Mouse (Mus musculus) neural tube, embryonic 10.5 days (tissue): Measurements from ENCODE around the gene Igfbpl1.

Source experiments
- DNase-seq: peaks from one replicate; pipeline ENCODE4 v3.0.0-alpha.2; 2017; ENCODE audit warnings: low spot score; ENCODE audit errors: extremely low spot score

The Igfbpl1 gene

GRCm38 (mm10) chr4:45822781-45823575, 3.7 kb downstream of the Igfbpl1 start:
- DNase-seq = no peak

- no peak for DNase-seq
These were observed 4.7 kb downstream of the Igfbpl1 start for GRCm38 (mm10) chr4:45821995-45822394.

- DNase-seq = peak; percentile 75
These were observed 6.5 kb downstream of the Igfbpl1 start for GRCm38 (mm10) chr4:45820074-45820830.

GRCm38 (mm10) chr4:45819208-45819931, 7.4 kb downstream of the Igfbpl1 start:
- peak; percentile 75 for DNase-seq

GRCm38 (mm10) chr4:45818814-45819207, 7.9 kb downstream of the Igfbpl1 start:
- no peak for DNase-seq

- DNase-seq = peak; percentile 67
These were observed 11.2 kb downstream of the Igfbpl1 start for GRCm38 (mm10) chr4:45815542-45815941.

GRCm38 (mm10) chr4:45811250-45811649, 15.5 kb downstream of the Igfbpl1 start:
- no peak for DNase-seq

- no peak for DNase-seq
These were observed 18.7 kb downstream of the Igfbpl1 start for GRCm38 (mm10) chr4:45808034-45808433.

- no peak for DNase-seq
These were observed 23.8 kb downstream of the Igfbpl1 start for GRCm38 (mm10) chr4:45802900-45803299.

GRCm38 (mm10) chr4:45799956-45800537, 26.7 kb downstream of the Igfbpl1 start:
- no peak for DNase-seq

- peak; percentile 75 for DNase-seq
These were observed 27.8 kb downstream of the Igfbpl1 start, which contains the start of gene Aldh1b1 for GRCm38 (mm10) chr4:45798964-45799363. Gene Aldh1b1 (plus strand): TSS chr4:45799022.

- no peak for DNase-seq
These were observed 30.0 kb downstream of the Igfbpl1 start for GRCm38 (mm10) chr4:45796760-45797159.

- DNase-seq = peak; percentile 71
These were observed 31.4 kb downstream of the Igfbpl1 start for GRCm38 (mm10) chr4:45795191-45795811.

GRCm38 (mm10) chr4:45790018-45790417, 36.7 kb downstream of the Igfbpl1 start:
- DNase-seq = no peak

- no peak for DNase-seq
These were observed 37.3 kb downstream of the Igfbpl1 start for GRCm38 (mm10) chr4:45789263-45789958.

GRCm38 (mm10) chr4:45788446-45789081, 38.2 kb downstream of the Igfbpl1 start:
- DNase-seq = no peak

- DNase-seq = no peak
These were observed 40.0 kb downstream of the Igfbpl1 start for GRCm38 (mm10) chr4:45786674-45787073.

GRCm38 (mm10) chr4:45785959-45786358, 40.8 kb downstream of the Igfbpl1 start:
- no peak for DNase-seq

- DNase-seq = no peak
These were observed 43.1 kb downstream of the Igfbpl1 start for GRCm38 (mm10) chr4:45783671-45784070.

GRCm38 (mm10) chr4:45771619-45772018, 55.1 kb downstream of the Igfbpl1 start:
- DNase-seq = peak; percentile 83
